Mouse (Mus musculus): ENCODE measurements at regions not wholly inside any gene's neighbourhood (a gene's known extent, or its start where the extent isn't known, plus 50 kb on each side); places are given as distances from the start of the nearest gene placed in this dataset.
"Not testable (repeated sequence)": the region's sequence is repeated elsewhere in the genome, so short reads cannot be mapped to it uniquely, and the experiment has no call there.

DNA sequence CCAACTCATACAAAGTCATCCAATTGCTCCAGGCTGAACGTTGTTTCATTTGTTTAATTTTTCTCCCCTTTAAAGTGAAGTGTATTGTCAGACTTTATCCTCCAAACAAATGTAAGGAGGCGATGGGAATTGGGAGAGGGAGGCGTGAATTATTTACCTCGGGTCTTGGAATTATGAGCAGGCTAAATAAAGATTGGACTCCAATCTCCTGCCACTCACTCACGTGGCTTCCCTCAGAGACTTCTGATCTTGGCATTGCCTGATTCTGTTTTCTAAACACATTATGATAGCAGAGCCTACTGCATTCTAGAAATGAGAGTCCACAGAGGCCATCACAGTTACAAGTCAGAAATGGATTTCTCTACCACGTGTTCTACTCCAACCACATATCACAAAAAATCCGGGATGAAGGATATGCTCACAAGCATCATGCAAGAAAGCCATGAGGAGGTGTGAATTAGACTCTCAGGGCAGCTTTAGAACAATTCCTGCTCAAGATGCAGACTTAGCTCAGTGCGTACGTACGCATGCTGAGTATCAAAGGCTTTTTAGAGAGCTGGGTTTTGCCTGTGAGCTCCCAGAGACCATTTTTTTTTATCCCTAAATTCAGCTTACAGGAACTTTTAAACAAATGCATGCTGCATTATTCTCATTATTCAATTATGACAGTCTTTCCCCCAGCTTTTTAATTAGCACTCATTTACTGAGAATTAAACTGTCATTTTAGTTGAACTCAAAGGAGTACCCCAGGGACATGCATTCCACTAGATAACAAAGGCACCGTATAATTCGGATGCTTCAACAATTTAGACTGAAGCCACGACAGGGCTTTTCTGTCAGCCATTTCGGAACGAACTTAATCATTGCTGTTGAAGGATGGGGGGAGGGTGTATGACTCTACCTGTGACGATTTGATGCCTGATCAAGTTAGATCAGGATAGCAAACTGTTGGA is 269.2 kb upstream of the Ubash3b start:
- DNase-seq = no peak

DNA sequence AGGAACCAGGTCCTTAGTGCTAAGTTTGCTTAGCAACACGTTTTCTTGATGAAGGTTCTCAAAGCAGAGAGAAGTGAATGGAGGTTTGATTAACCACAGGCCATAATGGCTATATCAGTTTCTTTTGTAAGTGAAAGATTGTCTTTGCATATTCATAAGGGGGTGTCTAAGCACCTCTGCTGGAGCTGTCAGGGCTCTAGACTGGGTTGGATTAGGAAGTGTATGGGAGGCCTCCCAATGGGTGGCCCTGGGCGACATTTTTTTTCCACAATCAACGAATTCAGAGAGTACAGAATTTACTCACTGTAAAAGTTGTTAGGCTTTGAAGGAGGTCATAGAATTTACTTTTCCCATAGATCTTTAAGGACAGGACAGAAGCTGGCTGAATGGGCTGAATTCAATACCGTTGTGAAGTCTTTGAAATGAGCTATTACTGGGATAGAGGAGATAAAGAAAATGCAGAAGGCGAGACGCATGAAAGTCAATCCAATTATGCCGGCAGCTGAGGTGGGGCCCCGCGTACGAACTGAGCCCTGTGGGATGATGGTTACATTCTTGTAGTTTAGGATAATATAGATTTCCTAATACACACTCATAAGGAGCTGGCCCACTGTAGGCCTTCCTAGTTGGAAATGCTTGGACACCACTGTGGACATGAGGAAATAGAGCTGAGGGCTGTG is 268.4 kb upstream of the Ubash3b start:
- no peak for DNase-seq

DNA sequence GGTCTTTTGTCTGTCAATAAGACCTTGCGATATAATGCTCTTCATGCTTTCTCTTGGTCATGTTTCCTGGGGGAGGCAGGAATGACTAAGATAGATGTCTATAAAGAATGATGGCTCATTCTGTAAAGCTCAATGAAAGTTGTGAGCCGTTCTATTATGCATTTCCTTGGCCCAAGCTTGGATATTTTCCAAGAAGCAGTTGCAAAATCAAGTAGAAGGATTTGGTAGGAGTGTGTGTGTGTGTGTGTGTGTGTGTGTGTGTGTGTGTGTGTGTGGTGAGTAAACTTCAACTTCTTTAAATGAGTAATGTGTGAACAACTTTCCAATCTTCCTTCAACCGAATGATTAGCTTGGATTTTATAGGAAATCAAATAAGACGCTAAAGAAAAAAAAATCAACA is 267.7 kb upstream of the Ubash3b start:
- DNase-seq = no peak

DNA sequence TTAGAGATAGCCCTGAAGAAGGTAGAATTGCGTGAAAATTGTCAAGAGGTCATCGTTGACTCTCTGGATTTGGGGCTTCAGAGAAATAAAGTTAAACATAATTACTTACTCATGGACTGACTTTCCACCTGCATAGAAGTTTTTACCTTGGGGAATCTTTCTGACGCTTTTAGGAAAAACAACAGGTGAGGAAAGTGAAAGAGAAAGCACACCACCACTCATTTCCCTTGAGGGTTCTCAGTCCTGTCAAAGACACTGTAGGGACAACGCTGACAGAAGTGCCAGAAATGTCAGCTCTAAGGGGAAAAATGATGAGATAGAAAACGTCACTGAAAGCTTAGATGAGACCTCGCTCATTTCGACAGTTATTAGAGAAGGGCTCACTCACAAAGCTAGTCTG is 265.2 kb upstream of the Ubash3b start:
- DNase-seq = no peak

DNA sequence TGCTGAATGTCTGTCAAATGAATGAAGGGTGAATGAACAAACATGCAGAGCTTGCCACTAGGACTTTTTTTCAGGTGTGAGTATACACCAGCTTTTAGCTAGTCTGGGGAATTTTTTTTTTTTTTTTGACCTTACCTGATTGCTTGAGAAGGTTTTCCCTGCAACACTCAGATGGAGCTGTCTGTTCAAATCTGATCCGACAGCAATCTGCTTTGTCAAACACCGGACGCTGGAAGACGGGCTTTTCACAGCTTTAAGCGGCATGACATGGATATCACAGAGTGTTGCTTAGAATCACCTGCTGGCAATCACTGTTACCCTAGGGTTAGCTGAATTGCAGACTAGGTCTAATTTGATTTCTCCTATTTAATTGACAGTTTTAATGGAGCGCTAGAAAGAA is 263.7 kb upstream of the Ubash3b start:
- no peak for DNase-seq

DNA sequence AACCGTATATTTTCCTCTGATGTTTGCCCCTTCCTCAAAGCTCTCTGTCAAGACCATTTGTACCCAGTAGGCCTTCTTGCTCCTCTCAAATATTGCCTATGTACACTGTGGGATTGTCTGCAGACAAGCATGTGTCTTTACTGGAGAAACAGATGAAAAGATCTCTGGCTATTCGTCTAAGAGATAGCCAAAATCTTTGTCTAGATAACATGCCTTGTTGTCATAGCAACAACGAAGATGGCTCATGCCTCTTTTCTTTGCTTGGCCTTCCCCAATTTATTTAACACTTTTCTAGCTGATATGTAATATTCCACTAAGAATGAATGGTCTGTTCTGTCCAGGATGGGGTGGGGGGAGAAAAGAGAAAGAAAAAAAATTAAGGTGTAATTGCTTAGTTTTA is 252.3 kb upstream of the Ubash3b start:
- no peak for DNase-seq

DNA sequence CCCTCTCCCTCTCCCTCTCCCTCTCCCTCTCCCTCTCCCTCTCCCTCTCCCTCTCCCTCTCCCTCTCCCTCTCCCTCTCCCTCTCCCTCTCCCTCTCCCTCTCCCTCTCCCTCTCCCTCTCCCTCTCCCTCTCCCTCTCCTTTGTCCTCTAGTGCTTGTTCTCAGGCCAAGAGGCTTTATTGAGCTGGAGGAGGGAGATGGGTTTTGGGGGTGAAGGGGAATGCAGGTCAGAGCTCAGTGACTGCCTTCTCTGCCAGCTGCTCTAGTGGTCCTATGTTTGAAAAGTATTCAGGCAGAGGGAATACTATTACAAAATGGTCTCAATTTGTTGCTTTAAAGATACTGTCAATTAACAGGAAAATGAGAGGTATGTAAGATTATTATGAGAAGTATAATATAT is 251.6 kb upstream of the Ubash3b start:
- DNase-seq = not testable (repeated sequence)

DNA sequence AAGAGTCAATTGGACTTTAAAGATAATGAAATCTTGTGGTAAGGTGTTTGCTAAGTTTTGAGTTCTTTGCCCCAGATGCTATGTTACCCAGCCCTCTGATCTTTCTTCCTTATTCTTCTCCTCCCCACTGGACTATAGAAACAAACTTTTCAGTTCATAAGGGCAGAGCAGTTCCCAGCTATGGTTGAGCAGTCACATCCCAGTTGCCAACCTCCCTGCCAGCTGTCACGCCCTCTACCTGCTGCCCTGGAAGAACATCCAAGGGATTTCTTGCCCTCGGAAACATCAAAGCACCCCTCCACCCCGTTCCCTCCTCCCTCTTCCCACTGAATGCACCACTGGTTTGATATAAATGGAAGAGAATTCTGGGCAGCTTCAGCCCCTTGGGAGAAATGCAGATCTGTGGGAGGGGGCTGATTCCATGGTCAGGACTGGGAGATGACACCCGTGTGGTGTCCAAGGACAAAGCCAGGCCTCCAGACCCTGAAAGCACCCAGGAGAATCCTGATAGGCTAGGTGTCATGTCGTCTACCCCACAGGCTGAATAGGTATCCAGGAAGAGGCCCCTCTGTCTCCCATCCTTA is 250.8 kb upstream of the Ubash3b start:
- DNase-seq = peak; percentile 24 to 44

DNA sequence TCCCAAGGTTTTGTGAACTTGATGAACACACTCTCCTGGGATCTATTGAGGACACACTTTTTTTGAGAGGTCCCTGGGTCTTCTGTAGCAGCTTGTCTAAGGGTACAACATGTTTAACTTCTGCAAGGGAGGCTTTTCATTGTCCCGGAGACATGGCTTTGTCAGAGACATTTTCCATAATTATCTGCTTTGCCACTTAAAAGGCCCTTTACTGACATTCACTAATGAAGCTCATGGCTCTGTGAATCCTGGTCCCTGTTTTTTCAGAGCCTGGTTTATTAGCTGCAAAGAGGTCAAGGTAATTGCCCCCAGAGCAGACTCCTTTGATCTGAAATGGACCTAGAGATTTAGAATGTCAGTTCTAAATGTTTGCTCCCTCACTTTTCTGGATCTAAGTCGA is 246.8 kb upstream of the Ubash3b start:
- DNase-seq = no peak

DNA sequence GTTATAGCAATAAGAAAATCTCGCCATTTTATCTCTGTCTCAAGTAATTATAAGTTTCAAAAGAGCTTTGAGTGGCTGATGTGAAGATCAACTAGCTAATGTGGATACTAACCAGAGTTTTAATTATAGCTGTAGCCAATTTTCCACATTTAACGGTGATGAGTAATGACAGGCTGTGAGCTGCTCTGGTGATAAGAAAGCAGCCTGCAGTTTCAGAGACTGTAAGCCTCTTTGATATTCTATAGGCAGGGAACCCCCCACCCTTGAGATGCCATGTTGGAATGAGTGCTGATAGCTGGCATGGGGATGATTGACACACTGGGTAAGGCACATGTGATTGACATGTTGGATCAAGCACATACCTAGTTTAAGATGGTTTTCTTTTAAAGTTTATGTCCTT is 245.6 kb upstream of the Ubash3b start:
- DNase-seq = no peak

DNA sequence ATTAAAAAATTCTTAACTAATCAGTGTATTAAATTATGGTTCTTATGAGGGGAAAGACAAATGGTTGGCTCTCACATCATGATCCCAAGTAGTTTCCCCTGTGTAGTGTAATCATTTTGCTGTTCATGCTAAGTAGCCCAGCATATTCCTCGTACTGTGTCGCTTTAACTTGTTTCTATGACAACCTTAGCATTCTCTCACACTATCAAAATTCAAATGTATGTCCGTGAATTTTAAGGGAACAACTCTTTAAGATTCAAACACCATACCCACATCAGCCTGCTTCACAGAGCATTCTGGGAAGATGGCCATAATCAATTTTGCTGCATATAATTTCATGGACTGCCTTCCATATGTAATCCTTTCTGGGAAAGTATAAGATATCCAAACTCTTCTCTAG is 241.4 kb upstream of the Ubash3b start:
- DNase-seq = no peak

DNA sequence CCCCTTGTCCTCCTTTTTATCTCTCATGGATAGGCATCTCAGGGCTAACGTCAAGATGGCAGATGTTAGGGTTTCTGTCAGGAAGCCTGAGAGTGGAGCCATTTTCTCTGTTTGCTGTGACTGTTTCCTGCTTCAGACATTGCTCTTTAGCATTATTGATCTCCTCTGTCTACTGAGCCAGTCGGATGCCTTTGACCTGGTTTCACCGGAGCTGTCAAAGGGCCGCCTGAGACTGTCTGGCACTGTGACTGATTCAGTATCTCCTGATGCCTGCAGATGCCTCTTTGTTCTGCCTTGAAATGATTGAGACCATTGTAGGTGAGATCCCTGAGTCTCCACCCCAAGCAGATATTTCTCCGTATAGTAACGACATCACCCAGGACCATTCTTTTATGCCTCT is 239.5 kb upstream of the Ubash3b start:
- DNase-seq = no peak

DNA sequence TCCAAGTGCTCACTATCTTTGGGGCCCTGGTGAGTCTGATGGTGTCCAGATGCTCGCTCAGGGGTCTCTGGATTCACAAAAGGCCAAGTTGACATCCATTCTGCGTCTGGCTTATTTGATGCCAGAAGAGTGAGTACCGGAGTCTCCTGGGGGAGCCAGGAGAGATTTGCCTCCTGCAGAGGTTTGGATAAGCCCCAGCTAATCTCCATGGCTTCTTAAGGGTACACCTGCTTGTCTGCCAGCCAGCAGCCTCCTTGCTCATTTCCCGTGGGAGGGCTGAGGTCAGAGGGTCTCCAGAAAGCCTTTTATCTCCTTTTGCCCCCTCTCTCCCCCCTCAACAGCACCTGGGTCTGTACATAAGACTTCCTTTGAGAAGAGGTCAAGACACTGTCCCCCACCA is 234.0 kb upstream of the Ubash3b start:
- no peak for DNase-seq

DNA sequence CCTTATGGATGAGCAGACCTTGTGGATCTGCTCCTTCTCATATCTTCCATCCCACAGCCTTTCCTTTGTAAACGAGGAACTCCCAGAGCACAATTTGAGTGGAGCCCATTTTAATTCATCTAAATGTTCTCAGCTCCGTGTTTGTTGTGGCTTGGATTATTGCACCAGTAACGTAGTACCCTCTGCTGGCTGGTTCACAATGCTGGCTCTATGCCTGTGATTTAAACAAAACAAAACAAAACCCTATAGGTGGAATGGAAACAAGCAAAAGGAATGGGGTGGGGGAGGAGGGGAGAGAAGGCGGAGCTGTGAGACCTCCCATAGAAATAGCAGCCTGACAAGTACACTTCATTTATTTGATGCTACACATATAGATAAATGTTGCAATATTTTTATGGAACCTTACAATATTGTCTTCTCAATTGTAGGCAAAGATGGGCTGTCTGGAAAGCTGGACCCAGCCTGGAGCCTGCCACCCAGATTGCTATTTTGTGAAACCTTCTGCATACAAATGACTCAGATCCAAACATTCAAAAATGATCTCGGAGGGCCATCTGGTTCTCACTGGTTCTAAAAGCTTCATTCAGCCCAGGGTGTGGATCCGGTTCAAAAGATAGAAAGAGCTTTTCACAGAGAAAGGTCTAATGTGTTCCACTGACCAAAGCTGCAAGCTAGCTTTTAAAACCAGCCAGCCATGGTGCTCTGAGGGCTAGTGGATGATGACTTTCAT is 230.3 kb upstream of the Ubash3b start:
- DNase-seq = peak in 1 of 2 experiments; percentile 25

DNA sequence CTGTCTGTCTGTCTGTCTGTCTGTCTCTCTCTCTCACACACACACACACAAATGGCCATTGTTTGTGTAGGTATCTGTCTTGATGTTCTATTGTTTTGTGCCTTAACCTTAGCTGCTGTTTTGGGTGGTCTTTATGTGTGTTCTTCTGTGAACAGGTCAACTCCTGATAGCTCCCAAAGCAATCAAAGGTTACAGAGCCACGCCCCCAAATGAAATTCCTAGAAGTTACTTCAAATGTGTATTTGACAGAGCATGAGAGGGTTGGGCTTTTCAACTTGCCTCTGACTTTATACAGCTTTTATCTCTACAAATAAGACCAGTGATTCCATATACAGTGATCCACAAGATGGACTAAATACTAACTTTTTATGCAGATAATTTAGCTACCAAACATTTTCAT is 217.8 kb upstream of the Ubash3b start:
- no peak for DNase-seq

DNA sequence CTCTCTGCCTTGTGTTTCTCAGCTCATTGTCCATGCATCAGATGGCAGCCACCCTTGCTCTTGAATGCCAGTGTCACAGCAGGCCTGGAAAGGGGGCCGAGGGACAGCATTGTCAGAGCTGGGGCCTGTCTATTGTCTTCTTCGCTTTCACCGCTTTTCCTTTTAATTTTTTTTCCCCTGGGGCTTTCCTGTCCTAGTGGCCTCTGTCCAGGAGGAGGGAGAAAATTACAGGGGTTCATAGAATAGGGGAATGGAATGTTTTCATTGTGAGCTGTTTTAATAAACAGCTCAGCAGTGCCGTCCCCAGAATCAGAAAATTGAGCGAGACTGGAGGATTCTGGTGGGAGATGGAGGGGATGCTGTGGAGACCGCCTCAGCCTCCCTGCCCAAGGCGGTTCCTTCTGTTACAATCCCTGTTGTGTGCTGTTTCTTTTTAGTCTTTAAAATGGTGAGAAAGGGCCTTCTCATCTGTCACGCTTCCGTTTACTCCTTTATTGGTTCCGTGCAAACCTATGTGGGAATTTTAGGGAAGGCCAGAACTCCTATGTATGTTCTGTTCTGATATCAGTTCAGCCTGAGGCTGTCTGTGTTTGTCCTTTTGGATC is 217.2 kb upstream of the Ubash3b start:
- peak in 1 of 2 experiments; percentile 9 for DNase-seq

DNA sequence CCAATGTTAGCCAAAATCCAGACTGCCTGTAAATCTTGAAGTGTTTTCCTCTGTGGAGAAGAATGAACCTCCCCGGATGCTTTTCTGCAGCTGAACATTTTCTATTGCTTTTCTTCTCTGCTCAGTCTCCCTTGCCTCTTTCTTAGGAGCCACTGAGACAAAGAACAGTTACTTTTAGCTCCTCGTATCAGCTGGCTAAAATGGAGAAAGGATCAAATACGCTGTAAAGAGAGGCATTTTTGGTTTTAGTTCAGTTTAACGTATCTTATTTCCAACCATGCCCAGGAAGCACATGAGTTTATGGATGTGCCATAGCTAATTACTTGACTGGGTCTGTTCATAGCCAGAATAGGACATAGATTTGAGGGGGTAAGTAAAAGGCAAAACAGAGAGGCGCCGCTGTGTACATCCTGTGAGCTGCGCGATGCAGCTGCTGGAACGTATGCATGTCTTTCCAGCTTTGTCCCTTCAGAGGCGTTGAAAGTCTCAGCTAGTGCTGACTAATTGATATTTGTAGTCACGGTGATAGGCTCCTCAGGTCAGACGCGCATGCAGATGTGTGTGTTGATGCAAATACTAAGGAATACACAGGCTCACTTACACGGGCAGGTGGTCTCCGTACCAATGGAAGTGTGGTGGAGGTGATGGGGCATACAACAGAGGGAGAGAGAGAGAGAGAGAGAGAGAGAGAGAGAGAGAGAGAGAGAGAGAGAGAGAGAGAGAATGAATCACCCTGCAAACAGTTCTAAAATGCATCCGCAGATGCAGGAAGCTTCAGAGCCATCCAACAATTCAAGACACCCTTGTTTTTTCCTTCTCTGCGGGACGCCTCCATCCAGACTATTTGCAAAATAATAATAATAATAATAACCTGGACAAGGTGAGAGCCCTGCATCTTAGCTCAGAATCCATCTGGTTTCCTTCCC is 216.5 kb upstream of the Ubash3b start:
- DNase-seq = peak; percentile 6 to 31

DNA sequence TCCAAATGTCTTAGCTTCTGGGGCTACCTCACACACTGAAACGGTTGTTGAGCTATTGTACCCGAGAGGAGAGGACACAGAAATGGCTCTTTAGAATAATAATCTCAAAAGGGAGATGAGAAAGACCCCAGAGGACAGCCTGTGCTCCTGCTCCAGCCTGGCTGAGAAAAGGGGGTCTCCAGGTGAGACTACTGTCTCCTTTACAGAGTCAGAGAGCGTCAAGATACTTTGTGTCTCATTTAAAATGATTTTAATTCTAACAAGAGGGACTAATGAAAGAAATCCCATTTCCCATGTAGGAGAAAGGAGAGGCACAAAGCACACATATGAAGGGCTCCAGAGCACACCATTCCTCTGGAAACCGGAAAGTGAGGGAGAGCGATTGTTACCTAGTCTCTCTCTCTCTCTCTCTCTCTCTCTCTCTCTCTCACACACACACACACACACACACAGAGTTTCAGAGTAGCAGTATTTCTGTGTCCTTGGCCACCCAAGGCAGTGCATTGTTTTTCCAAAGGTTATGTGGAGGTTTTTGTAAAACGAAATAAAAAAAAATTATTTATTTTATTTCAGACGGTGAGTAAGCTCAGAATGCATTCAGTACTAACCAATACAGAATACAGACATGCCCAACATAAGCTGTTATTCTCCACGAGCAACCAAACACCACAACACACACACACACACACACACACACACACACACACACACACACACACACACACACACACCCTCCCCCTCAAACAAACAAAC is 215.6 kb upstream of the Ubash3b start:
- DNase-seq = peak; percentile 26 to 43

DNA sequence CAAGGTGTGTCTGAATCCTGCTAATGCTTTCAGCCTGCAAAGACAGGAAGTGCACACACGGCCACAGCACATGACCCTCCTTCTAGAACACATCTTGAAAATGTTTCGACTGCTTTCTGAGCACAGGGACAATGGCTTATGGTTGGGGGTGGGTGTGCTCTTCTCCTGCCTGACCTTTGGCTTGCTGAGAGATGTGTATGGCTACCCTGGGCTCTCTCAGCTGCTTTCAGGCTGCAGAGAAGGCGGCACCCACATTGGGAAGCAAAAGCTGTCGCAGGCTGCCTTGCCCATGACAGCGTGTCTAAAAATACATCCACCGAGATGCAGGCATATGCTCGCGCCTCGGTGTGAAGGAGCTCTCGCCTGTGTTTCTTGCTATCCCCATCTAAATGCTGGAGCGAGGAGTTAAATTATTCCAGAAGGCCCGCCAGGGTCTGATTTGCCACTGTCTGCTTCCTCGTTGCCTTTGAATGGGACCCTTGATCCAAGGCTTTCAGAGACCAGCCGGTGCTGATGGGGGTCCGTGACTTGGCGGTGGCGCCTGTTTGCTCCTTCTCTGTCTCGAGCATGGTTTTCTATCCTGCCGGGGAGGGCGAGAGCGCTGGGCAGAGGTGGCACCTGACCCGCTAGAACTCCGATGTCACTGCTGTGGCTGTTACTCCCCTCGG is 214.6 kb upstream of the Ubash3b start:
- DNase-seq = peak; percentile 25 to 29
